Mouse (Mus musculus): ENCODE measurements around the gene Babam2. TPM values are rescaled to one million over a fixed set of nuclear protein-coding genes. Genes with fewer than 3 reads are reported as not detected.

The Babam2 gene
- total RNA-seq, 2 experiments from 2014 or later = 37.5 to 48.5 TPM

GRCm38 (mm10) chr5:32001771-32002170 lies 304.3 kb downstream of the Babam2 start:
- no peak for DNase-seq (ENCODE audit: low spot score in 2 of 2)
- intact Hi-C loops (cut with DNase I) = no loop called here

GRCm38 (mm10) chr5:32008401-32008800 lies 310.9 kb downstream of the Babam2 start:
- DNase-seq (ENCODE audit: low spot score in 2 of 2) = no peak
- intact Hi-C loops (cut with DNase I) = no loop called here

- DNase-seq (ENCODE audit: low spot score in 2 of 2) = peak; percentile 25 to 62
- intact Hi-C loops (cut with DNase I) = no loop called here
Measured at GRCm38 (mm10) chr5:32010056-32010455, 312.6 kb downstream of the Babam2 start.

- no peak for DNase-seq (ENCODE audit: low spot score in 2 of 2)
- intact Hi-C loops (cut with DNase I) = no loop called here
Measured at GRCm38 (mm10) chr5:32013053-32013452, 315.6 kb downstream of the Babam2 start.

GRCm38 (mm10) chr5:32014786-32015185 lies 317.3 kb downstream of the Babam2 start:
- no peak for DNase-seq (ENCODE audit: low spot score in 2 of 2)
- intact Hi-C loops (cut with DNase I) = no loop called here

- intact Hi-C loops (cut with DNase I) = no loop called here
- DNase-seq (ENCODE audit: low spot score in 2 of 2) = no peak
Measured at GRCm38 (mm10) chr5:32015949-32016478, 318.5 kb downstream of the Babam2 start.

GRCm38 (mm10) chr5:32017686-32018085 lies 320.2 kb downstream of the Babam2 start:
- DNase-seq (ENCODE audit: low spot score in 2 of 2) = no peak
- intact Hi-C loops (cut with DNase I) = no loop called here

- DNase-seq (ENCODE audit: low spot score in 2 of 2) = no peak
- intact Hi-C loops (cut with DNase I) = no loop called here
Measured at GRCm38 (mm10) chr5:32018276-32018675, 320.8 kb downstream of the Babam2 start.

- no peak for DNase-seq (ENCODE audit: low spot score in 2 of 2)
- intact Hi-C loops (cut with DNase I) = loop anchor here (10.0 kb wide), 2 partner anchors 105 to 435 kb away; partner anchors contain the start of genes Fosl2 and Mrpl33
Measured at GRCm38 (mm10) chr5:32029834-32030433, 332.4 kb downstream of the Babam2 start.

- intact Hi-C loops (cut with DNase I) = loop anchor here (10.0 kb wide), 2 partner anchors 102 to 438 kb away; partner anchors contain the start of genes Fosl2 and Mrpl33
- DNase-seq (ENCODE audit: low spot score in 2 of 2) = no peak
Measured at GRCm38 (mm10) chr5:32033185-32033584, 335.7 kb downstream of the Babam2 start.

GRCm38 (mm10) chr5:32033621-32034020 lies 336.1 kb downstream of the Babam2 start:
- intact Hi-C loops (cut with DNase I) = loop anchor here (10.0 kb wide), 2 partner anchors 101 to 439 kb away; partner anchors contain the start of genes Fosl2 and Mrpl33
- DNase-seq (ENCODE audit: low spot score in 2 of 2) = no peak

GRCm38 (mm10) chr5:32034475-32035054 lies 337.1 kb downstream of the Babam2 start:
- intact Hi-C loops (cut with DNase I) = loop anchor here (10.0 kb wide), 2 partner anchors 100 to 440 kb away; partner anchors contain the start of genes Fosl2 and Mrpl33
- no peak for DNase-seq (ENCODE audit: low spot score in 2 of 2)

- DNase-seq (ENCODE audit: low spot score in 2 of 2) = peak; percentile 32 to 40
- intact Hi-C loops (cut with DNase I) = loop anchor here (10.0 kb wide), 2 partner anchors 99 to 441 kb away; partner anchors contain the start of genes Fosl2 and Mrpl33
Measured at GRCm38 (mm10) chr5:32035721-32036320, 338.3 kb downstream of the Babam2 start.

- DNase-seq (ENCODE audit: low spot score in 2 of 2) = no peak
- intact Hi-C loops (cut with DNase I) = loop anchor here (10.0 kb wide), 2 partner anchors 98 to 442 kb away; partner anchors contain the start of genes Fosl2 and Mrpl33
Measured at GRCm38 (mm10) chr5:32036896-32037295, 339.4 kb downstream of the Babam2 start.

GRCm38 (mm10) chr5:32037546-32037945 lies 340.1 kb downstream of the Babam2 start:
- intact Hi-C loops (cut with DNase I) = loop anchor here (10.0 kb wide), 2 partner anchors 97 to 443 kb away; partner anchors contain the start of genes Fosl2 and Mrpl33
- no peak for DNase-seq (ENCODE audit: low spot score in 2 of 2)

GRCm38 (mm10) chr5:32038994-32039393 lies 341.5 kb downstream of the Babam2 start:
- no peak for DNase-seq (ENCODE audit: low spot score in 2 of 2)
- intact Hi-C loops (cut with DNase I) = loop anchor here (10.0 kb wide), 2 partner anchors 96 to 444 kb away; partner anchors contain the start of genes Fosl2 and Mrpl33

- intact Hi-C loops (cut with DNase I) = loop anchor here (10.0 kb wide), 2 partner anchors 95 to 445 kb away; partner anchors contain the start of genes Fosl2 and Mrpl33
- no peak for DNase-seq (ENCODE audit: low spot score in 2 of 2)
Measured at GRCm38 (mm10) chr5:32039511-32039910, 342.0 kb downstream of the Babam2 start.

- intact Hi-C loops (cut with DNase I) = no loop called here
Measured at GRCm38 (mm10) chr5:32043153-32043552, 345.7 kb downstream of the Babam2 start.

GRCm38 (mm10) chr5:32043996-32044395 lies 346.5 kb downstream of the Babam2 start:
- no peak for DNase-seq (ENCODE audit: low spot score in 2 of 2)
- intact Hi-C loops (cut with DNase I) = no loop called here

More at GRCm38 (mm10) chr5:32043153-32043552, 345.7 kb downstream of the Babam2 start:
- DNase-seq (ENCODE audit: low spot score in 2 of 2) = no peak

- no peak for DNase-seq (ENCODE audit: low spot score in 2 of 2)
- intact Hi-C loops (cut with DNase I) = no loop called here
Measured at GRCm38 (mm10) chr5:32051899-32052298, 354.4 kb downstream of the Babam2 start.

All from left cerebral cortex, postnatal 36 days (tissue).